Mouse (Mus musculus): ENCODE results near the gene Aldh8a1. TPM values are rescaled to one million over a fixed set of nuclear protein-coding genes. Genes with fewer than 3 reads are reported as not detected.

Gene Aldh8a1
- polyA plus RNA-seq (2012; rRNA removed), result 0.06 TPM in 1 of 2 replicates, not detected in the other

- no peak within 1 kb of the TSS for H3K27ac ChIP-seq (ENCODE audit: insufficient read depth, low read length)
- 86% methylated on average over 13 of the region's 13 CpGs for WGBS
- TF ChIP-seq POLR2A (IDR thresholded peaks at IDR 0.05; ENCODE audit: low read depth, low read length) (no peak), CTCF (IDR thresholded peaks at IDR 0.05; ENCODE audit: extremely low read depth, insufficient read depth, insufficient read length, insufficient replicate concordance) (no peak)
- H3K4me3 ChIP-seq (ENCODE audit: extremely low read depth, insufficient read depth, insufficient read length), result no peak within 1 kb of the TSS
- no peaks in the 10 kb centered on the region for H3K4me1 ChIP-seq (ENCODE audit: control insufficient read depth, insufficient read depth, insufficient read length)
- no peaks in the 10 kb centered on the region for H3K27me3 ChIP-seq (ENCODE audit: control insufficient read depth, insufficient read depth, low read length)
- H3K36me3 ChIP-seq (ENCODE audit: control insufficient read depth, insufficient read depth, low read length), result no peaks in the 10 kb centered on the region
- DNase-seq (ENCODE audit: low read depth in 1 of 2, low spot score in 2 of 2), result no peak
These were observed at the start of gene Aldh8a1 for GRCm38 (mm10) chr10:21376682-21377473. Gene Aldh8a1 (plus strand): TSS chr10:21377291.

GRCm38 (mm10) chr10:21327605-21328135 lies 49.4 kb upstream of the Aldh8a1 start:
- no peak overlapping the region for H3K4me3 ChIP-seq (ENCODE audit: extremely low read depth, insufficient read depth, insufficient read length)
- WGBS, result 40% methylated on average over 7 of the region's 7 CpGs

GRCm38 (mm10) chr10:21334349-21335105 lies 42.6 kb upstream of the Aldh8a1 start:
- 52% methylated on average over 7 of the region's 7 CpGs for WGBS
- Histone ChIP-seq H3K27me3 (ENCODE audit: control insufficient read depth, insufficient read depth, low read length) (no peaks in the 10 kb centered on the region), H3K4me3 (ENCODE audit: extremely low read depth, insufficient read depth, insufficient read length) (no peak overlapping the region), H3K36me3 (ENCODE audit: control insufficient read depth, insufficient read depth, low read length) (peaks cover 12% of the 10 kb centered on the region), H3K4me1 (ENCODE audit: control insufficient read depth, insufficient read depth, insufficient read length) (no peaks in the 10 kb centered on the region), H3K27ac (ENCODE audit: insufficient read depth, low read length) (no peak overlapping the region)
- DNase-seq (ENCODE audit: low read depth in 1 of 2, low spot score in 2 of 2), result no peak
- TF ChIP-seq POLR2A (IDR thresholded peaks at IDR 0.05; ENCODE audit: low read depth, low read length) (no peak), CTCF (IDR thresholded peaks at IDR 0.05; ENCODE audit: extremely low read depth, insufficient read depth, insufficient read length, insufficient replicate concordance) (no peak)

More at GRCm38 (mm10) chr10:21327605-21328135, 49.4 kb upstream of the Aldh8a1 start:
- H3K4me1 ChIP-seq (ENCODE audit: control insufficient read depth, insufficient read depth, insufficient read length), result no peaks in the 10 kb centered on the region
- H3K27me3 ChIP-seq (ENCODE audit: control insufficient read depth, insufficient read depth, low read length), result no peaks in the 10 kb centered on the region
- TF ChIP-seq POLR2A (IDR thresholded peaks at IDR 0.05; ENCODE audit: low read depth, low read length), result no peak
- no peak for TF ChIP-seq CTCF (IDR thresholded peaks at IDR 0.05; ENCODE audit: extremely low read depth, insufficient read depth, insufficient read length, insufficient replicate concordance)
- H3K36me3 ChIP-seq (ENCODE audit: control insufficient read depth, insufficient read depth, low read length), result peaks cover 6% of the 10 kb centered on the region; the same call in 1 of the 2 replicates
- no peak overlapping the region for H3K27ac ChIP-seq (ENCODE audit: insufficient read depth, low read length)
- DNase-seq (ENCODE audit: low read depth in 1 of 2, low spot score in 2 of 2), result no peak

- WGBS, result 92% methylated on average over 5 of the region's 5 CpGs
- H3K4me3 ChIP-seq (ENCODE audit: extremely low read depth, insufficient read depth, insufficient read length), result no peak overlapping the region
- H3K4me1 ChIP-seq (ENCODE audit: control insufficient read depth, insufficient read depth, insufficient read length), result no peaks in the 10 kb centered on the region
- peaks cover 12% of the 10 kb centered on the region for H3K36me3 ChIP-seq (ENCODE audit: control insufficient read depth, insufficient read depth, low read length)
- DNase-seq (ENCODE audit: low read depth in 1 of 2, low spot score in 2 of 2), result no peak
- TF ChIP-seq POLR2A (IDR thresholded peaks at IDR 0.05; ENCODE audit: low read depth, low read length), result no peak
- TF ChIP-seq CTCF (IDR thresholded peaks at IDR 0.05; ENCODE audit: extremely low read depth, insufficient read depth, insufficient read length, insufficient replicate concordance), result no peak
- no peak overlapping the region for H3K27ac ChIP-seq (ENCODE audit: insufficient read depth, low read length)
- H3K27me3 ChIP-seq (ENCODE audit: control insufficient read depth, insufficient read depth, low read length), result no peaks in the 10 kb centered on the region
These were observed 41.6 kb upstream of the Aldh8a1 start for GRCm38 (mm10) chr10:21335534-21335933.

- no peak overlapping the region for H3K27ac ChIP-seq (ENCODE audit: insufficient read depth, low read length)
- 84% methylated on average over 2 of the region's 2 CpGs for WGBS
- H3K27me3 ChIP-seq (ENCODE audit: control insufficient read depth, insufficient read depth, low read length), result no peaks in the 10 kb centered on the region
- TF ChIP-seq POLR2A (IDR thresholded peaks at IDR 0.05; ENCODE audit: low read depth, low read length) (no peak), CTCF (IDR thresholded peaks at IDR 0.05; ENCODE audit: extremely low read depth, insufficient read depth, insufficient read length, insufficient replicate concordance) (peak; percentile 23; the same call in 1 of the 2 replicates)
- peak; percentile 23 to 26 for DNase-seq (ENCODE audit: low read depth in 1 of 2, low spot score in 2 of 2)
- H3K4me3 ChIP-seq (ENCODE audit: extremely low read depth, insufficient read depth, insufficient read length), result no peak overlapping the region
- H3K4me1 ChIP-seq (ENCODE audit: control insufficient read depth, insufficient read depth, insufficient read length), result no peaks in the 10 kb centered on the region
- peaks cover 15% of the 10 kb centered on the region for H3K36me3 ChIP-seq (ENCODE audit: control insufficient read depth, insufficient read depth, low read length)
These were observed 39.9 kb upstream of the Aldh8a1 start for GRCm38 (mm10) chr10:21337191-21337590.

GRCm38 (mm10) chr10:21341706-21342105 lies 35.4 kb upstream of the Aldh8a1 start:
- 97% methylated on average over 14 of the region's 14 CpGs for WGBS
- TF ChIP-seq POLR2A (IDR thresholded peaks at IDR 0.05; ENCODE audit: low read depth, low read length) (no peak), CTCF (IDR thresholded peaks at IDR 0.05; ENCODE audit: extremely low read depth, insufficient read depth, insufficient read length, insufficient replicate concordance) (no peak)
- Histone ChIP-seq H3K27ac (ENCODE audit: insufficient read depth, low read length) (no peak overlapping the region), H3K36me3 (ENCODE audit: control insufficient read depth, insufficient read depth, low read length) (peaks cover 26% of the 10 kb centered on the region), H3K4me1 (ENCODE audit: control insufficient read depth, insufficient read depth, insufficient read length) (no peaks in the 10 kb centered on the region), H3K4me3 (ENCODE audit: extremely low read depth, insufficient read depth, insufficient read length) (no peak overlapping the region), H3K27me3 (ENCODE audit: control insufficient read depth, insufficient read depth, low read length) (no peaks in the 10 kb centered on the region)
- DNase-seq (ENCODE audit: low read depth in 1 of 2, low spot score in 2 of 2), result no peak
